Mouse (Mus musculus) retina, postnatal 7 days (tissue): ENCODE measurements around the gene Sec61a2.

Source experiments
- DNase-seq: peaks from one replicate; pipeline ENCODE4 v3.0.0-alpha.2; 2012; ENCODE audit warnings: low read depth, low spot score

Sec61a2 gene

DNA sequence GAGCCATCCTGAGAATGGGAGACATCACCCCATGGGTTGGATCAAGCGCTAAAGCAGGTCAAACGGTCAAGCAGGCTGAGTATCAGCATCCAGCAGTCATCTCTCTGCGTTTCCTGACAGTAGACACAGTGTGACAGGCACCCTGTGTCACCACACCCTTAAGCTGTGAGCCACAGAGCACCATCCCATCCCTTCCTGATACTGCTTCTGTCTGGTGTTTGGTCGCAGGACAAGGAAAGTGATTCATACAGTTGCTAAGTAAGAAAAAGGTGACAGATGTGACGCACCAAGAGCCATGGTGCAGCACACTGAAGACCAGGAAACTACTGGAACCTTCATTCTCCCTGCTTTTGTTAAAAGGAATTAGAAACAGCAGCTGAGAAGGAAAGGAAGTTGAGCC lies 6.4 kb downstream of the Sec61a2 start:
- no peak for DNase-seq

DNA sequence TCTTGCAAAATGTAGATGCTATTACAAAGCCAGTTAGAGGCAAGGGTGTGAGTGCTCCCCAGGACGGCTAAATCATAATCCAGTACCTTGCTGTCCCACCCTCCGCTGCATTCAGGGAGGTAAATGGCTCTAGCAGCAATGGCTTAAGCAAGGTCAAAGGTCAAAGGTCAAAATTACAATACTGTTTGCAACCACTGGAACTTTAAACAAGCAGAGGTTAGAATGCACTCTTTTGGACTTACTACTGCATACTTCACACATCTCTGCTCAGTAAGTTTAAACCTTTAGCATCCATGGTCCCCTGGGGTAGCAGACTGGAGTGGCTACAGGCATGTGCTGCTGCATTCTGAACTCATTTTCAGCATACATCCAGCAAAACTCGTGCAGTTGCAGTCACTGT lies 17.8 kb downstream of the Sec61a2 start:
- DNase-seq, result no peak

DNA sequence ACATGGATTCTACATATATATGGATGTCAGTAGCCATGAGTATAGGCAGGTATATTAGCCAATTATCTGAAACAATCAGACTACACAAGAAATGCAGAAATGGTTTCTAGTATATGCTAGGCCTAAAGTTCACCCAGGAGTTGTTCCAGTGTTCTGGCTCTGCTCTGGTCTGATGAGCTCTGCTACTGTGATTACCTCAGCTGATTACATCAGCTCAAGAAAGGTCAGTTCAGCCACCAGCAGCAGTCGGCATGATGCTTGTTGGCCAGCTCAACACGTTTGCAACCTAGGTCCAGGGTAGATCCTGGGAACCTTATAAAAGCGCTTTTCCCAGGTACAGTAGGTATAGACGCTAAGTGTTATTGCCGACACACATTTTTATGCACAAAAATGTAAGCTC lies 25.5 kb downstream of the Sec61a2 start:
- DNase-seq, result no peak

DNA sequence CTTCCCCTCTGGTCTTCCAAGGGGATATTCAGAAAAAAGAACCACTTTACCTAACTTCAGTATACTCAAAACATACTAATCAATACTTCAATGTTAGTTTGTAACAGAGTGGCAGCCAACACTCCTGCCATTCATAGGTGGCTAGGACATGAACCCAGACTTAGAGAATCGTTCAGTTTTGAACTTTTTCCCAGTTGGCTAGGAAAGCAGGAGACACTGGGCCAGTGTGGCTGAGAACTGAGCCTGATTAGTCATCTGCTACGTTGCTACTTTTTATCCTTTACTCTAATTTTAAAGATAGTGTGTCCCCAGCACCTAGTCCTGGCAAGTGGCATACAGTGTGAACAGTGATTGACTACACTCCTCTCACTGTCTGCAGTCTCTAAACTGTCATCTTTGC lies 27.6 kb downstream of the Sec61a2 start:
- no peak for DNase-seq

DNA sequence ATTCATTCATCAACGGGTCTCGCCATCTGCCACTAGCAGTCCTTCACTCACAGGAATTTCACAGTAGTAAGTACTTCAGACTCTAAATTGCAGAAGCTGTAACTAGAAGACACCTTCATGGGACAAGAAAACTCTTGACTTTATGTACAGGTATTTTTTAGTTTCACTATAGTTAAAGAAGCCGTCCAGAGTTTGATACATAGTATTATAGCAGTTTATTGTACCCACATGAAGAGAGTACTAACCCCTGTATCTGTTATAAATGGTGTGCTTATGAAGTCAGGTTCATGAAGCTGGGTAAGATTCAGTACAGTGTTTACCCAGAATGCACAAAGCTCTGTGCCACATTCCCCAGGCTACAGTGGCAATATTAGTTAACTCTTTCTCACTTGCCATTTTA lies 32.4 kb downstream of the Sec61a2 start, which contains the start of gene Gm13199:
Gm13199 (minus strand) TSS at position 101 of the 400 bp plus-strand sequence.
- DNase-seq, result no peak

DNA sequence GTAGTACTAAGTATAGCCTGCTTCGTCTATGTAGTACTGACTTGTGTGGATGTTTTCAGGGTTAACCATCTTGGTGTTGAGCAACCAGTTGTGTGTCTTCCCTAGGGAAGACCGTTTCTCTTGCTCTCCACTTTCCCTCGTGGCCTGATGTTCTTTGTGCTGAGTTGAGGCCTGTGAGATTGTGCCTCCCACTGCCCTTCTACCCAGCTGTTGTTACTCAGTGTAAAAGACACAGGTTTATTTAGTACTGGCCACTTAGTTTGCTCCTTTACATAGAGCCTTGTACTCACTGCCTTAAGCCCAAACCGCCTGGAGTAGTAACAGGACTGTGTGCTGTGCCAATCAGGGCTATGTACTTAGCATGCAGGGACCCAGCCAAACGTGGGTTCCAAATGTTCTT lies 43.4 kb downstream of the Sec61a2 start:
- no peak for DNase-seq

DNA sequence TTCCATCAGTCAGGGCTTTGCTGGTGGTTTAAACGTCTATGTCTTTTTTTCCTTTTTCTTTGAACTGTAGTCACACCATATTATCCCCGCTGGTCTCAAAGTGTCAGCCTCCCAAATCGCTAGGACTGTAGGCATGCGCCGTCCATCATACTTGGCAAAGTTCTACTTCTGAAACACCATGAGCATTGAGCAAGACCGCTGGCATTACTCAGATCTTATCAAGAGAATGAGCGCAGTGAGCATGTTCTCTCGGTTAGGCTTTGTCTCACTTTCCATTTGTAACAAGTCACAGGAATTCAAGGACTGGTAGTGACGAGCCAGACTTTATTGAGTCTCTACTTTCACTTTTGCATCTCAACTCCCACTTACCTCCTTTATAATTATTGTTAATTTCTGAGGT lies 44.1 kb downstream of the Sec61a2 start:
- DNase-seq, result no peak

DNA sequence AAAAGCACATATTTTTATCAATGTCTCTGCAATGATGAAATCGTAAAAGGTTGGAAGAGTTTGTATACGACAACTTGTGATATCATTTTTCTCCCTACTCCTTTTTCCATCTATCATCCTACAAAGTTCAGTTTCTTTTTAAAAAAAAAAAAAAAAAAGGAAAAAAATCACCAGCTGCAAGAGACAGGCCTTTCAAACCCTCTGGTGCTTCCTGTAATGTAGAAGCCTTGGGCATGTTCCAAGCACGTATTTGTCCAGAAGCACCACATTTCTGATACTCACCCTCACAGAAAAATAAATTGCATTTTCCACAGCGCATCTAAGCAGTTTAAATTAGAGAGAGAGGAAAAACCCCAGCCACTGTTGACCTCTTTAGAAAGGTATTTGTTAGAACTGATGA lies 49.4 kb downstream of the Sec61a2 start:
- DNase-seq, result no peak

DNA sequence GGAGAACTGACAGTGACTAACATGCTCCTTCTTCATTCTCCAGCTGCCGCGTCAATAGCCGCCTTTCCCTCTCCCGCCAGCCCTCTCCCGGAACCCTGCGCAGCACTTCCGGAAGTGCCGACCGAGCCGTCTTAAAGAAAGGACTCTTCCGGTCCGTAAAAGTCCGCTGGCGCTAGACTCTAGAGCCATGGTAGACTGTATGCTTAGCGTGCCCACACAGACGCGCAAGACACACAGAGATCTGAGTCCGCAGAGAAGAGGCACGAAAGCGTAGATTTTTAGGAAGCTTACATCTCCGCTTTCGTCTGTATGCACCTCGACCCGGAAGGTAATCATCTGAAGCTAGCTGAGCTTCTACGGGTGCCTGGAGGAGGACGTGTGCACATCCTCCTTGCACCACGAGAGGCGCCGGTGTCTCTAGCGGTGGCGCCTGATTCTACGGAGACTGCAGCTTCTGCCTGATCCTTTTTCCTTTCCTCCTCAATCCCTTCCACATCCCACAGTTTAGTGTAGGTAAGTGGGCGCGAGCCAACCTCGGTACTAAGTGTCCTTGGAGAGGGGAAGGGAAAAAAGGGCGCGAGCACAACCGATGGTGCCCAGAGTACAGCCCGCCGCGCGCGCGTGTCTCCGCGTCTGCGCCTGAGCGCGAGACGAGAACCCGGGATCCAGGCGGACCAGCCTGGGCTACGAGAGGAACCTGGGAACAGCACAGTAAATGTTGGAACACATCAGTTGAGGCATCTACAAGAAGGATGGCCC lies 50.2 kb downstream of the Sec61a2 start, which contains the start of the genes Nudt5 and Cdc123:
Nudt5 (plus strand) TSS at position 147 of the 759 bp plus-strand sequence.
Cdc123 (minus strand) TSS at position 292 of the 759 bp plus-strand sequence.
- peak; percentile 92 for DNase-seq

DNA sequence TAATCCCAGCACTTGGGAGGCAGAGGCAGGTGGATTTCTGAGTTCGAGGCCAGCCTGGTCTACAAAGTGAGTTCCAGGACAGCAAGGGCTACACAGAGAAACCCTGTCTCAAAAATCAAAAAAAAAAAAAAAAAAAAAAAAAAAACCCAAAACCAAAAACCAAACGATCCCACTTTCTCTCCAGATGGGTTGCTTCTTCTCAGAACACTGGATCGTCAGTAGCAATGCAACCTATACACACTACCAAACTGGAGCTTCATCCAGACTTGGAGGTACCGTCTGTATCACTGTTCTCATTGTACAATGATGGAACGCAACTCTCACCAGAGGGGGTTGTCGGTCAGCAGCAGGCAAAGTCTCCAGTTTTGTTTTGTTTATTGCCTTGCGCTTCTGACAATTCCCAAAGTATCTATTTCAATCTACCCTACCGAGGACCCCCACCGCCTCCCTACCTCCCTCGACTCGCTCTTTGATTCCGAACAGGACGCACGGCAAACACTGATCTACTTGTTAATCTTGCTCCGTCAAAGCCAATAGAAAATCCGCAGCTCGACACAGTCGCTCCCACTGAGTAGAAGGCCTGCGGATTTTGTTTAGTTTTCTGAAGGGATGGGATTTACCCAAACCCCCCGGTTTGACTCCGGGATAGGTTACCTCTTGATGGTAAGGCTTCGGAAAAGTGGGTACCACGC lies 50.9 kb downstream of the Sec61a2 start:
- DNase-seq, result no peak

DNA sequence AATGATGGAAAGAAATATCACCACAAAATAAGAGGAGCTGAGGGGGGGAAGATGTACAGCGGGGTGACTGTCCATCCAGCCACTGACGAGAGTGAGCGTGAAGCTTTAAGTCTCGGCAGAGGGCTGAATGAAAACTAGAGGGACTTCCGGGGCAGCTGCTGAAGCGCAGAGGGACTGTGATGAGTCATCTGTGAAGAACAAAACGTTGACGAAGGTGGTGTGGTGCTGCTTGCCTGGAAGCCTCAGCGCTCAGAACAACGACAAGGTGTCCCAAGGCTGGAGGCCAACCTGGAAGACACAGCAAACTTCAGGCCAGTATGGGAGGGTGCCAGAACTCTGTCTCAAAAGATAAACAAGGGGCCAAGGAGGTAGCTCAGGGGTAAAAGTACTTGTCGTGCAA lies 54.4 kb downstream of the Sec61a2 start:
- no peak for DNase-seq

DNA sequence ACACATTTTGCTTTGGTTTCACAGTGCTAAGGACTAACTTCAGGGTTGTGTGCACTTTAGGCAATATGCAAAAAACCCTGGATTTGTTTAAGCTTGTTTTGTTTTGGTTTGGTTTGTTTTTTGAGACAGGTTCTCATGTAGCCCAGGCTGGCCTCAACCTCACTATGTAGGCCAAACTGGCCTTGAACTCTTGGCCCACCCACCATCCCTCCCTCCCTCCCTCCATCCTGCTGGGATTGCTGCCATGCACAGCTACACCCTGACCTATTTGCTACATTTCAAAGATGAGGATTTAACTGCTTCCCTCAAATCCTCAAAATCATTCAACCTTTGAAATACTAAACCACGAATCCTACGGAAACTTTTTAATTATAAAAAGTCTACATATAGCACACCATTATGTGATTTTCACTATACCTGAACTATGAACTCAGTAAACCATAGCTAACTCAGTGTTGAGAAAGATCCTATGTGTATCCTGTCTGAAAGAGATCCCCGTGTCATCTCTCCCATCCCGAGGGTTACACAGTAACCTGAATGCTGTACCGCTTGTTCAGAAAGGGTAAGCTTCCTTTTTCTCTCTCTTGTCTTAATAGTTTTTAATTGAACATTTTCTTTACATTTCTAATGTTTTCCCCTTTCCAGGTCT lies 69.8 kb downstream of the Sec61a2 start:
- DNase-seq, result no peak

DNA sequence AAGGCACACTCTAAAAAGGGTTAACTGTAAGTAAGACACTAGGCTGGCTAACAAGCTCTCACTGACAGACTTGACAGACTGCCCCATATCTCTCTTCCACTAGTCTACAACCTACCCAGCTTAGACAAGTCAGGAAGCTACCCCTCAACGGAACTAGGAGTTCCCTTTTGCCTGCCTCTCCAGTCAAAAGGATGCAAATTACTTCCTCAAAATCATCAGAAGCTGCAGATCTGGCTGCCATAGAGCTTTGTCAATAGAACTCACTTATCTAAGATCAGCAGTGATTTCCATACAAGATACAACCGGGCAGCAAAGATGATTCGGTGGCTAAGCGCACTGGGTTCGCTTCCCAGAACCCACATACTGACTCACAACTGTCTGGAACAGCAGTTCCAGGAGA lies 70.5 kb downstream of the Sec61a2 start:
- no peak for DNase-seq

DNA sequence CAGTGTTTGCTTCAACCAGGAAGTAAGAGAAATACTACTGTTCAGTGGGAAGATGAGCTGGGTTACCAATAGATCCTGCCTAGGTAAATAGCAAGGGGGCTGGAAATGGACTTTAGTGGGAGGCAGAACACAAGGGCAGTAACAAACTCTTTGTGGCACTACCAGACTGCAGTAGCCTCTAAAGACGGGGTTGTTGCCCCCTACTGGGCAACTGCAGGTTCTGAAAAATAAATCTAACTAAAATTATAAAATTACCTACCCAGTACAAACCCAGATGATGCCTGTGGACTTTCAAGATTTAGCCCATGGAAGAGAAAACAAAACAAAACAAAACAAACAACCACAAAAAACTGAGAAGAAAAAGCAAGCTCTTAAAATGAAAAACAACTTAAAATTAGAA lies 71.0 kb downstream of the Sec61a2 start:
- no peak for DNase-seq

DNA sequence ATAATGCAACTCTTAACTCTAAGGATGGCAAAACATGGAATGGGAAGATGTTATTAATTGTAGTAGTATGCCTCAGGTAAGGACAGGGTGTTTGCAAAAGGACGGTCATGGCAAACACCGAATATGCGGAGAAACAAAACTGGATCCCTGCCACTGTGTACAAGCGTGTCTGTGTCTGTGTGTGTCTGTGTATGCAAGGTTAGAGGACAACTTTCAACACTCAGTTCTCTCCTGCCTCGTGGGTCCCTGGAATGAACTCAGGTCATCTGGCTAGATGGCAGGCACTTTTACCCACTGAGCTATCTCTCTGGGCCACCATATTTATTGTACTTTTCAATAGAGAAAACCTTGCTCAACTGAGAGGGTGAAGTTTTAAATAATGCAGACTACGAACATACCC lies 72.8 kb downstream of the Sec61a2 start:
- DNase-seq, result no peak

DNA sequence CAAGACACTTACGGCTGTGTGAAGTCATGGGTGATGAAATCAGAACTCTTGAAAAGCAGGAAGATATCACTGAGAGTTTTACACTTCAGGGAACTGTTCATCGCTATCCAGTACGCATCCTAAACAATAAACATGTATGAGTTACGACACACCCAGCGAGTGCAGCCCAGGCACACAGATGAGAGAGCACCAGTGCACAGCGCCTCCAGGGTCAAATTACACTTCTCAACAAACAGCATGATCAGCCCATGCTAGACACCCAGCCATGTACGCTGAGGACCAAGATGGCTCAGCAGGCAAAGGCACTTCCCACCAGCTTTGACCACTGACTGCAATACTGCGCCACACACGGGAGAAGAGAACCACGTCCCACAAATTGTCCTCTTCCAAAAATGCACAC lies 74.0 kb downstream of the Sec61a2 start:
- DNase-seq, result no peak
